Mouse (Mus musculus) intestine, embryonic 14.5 days (tissue): ENCODE measurements around the gene Kansl1. TPM values are rescaled to one million over a fixed set of nuclear protein-coding genes. Genes with fewer than 3 reads are reported as not detected.

ENCODE experiments used
- ATAC-seq: fragments of 200-750 bp; cut with Nextera tagmentation; replicated peaks from 2 replicates; pipeline ENCODE4 v1.8.0; 2017; ENCODE audit warnings: low read depth, moderate number of reproducible peaks, moderate TSS enrichment, moderate library complexity; ENCODE audit not compliant: low FRiP score, low TSS enrichment
- DNase-seq: peaks from one replicate; pipeline ENCODE4 v3.0.0-alpha.2; 2018; ENCODE audit warnings: low spot score
- H3K27ac ChIP-seq: fragments of 300-500 bp; sonication (generic); 2 replicates; pipeline ENCODE4 v1.5.1; 2014; ENCODE audit warnings: low read depth, mild to moderate bottlenecking, control low read depth
- H3K27me3 ChIP-seq: fragments of 300-500 bp; sonication (generic); replicated peaks from 2 replicates; pipeline ENCODE4 v1.6.1; 2014; ENCODE audit warnings: low read length, control low read depth; ENCODE audit not compliant: control insufficient read depth, insufficient read depth
- H3K36me3 ChIP-seq: fragments of 300-500 bp; sonication (generic); 2 replicates; pipeline ENCODE4 v1.6.1; 2014; ENCODE audit warnings: low read length, control low read depth; ENCODE audit not compliant: control insufficient read depth, insufficient read depth
- H3K4me1 ChIP-seq: fragments of 300-500 bp; sonication (generic); replicated peaks from 2 replicates; pipeline ENCODE4 v1.6.1; 2014; ENCODE audit warnings: low read length, control low read depth, mixed read lengths; ENCODE audit not compliant: control insufficient read depth, insufficient read depth
- H3K4me2 ChIP-seq: fragments of 300-500 bp; sonication (generic); 2 replicates; pipeline ENCODE4 v1.6.1; 2014; ENCODE audit warnings: low read length
- H3K4me3 ChIP-seq: fragments of 300-500 bp; sonication (generic); 2 replicates; pipeline ENCODE4 v1.5.1; 2014; ENCODE audit warnings: low read depth, low read length, control low read depth, mixed read lengths
- H3K9ac ChIP-seq: fragments of 300-500 bp; sonication (generic); 2 replicates; pipeline ENCODE4 v1.6.1; 2014; ENCODE audit warnings: mild to moderate bottlenecking, low read length
- H3K9me3 ChIP-seq: fragments of 300-500 bp; sonication (generic); 2 replicates; pipeline ENCODE4 v1.6.1; 2016; ENCODE audit warnings: low read length, control low read depth; ENCODE audit not compliant: control insufficient read depth
- WGBS: fragments of 180-500 bp; shearing (Covaris S2); extraction: QIAGEN DNeasy Blood & Tissue Kit; methylation state at CpG from one replicate; pipeline ENCODE4 v1.1.7; 2014; 5-methylcytosine and 5-hydroxymethylcytosine counted together
- microRNA-seq: library from miRNA; unstranded; fragments of <30 nt; microRNA quantifications from one replicate; pipeline ENCODE4, GENCODE M21; 2016
- polyA plus RNA-seq: library from polyadenylated mRNA; unstranded; fragments of >200 nt; fragmentation: Nextera tagmentation; extraction: Ambion mirVana; gene quantifications from 2 replicates; pipeline ENCODE4 v1.2.1, GENCODE M21; 2014

Kansl1 gene
- polyA plus RNA-seq, 1 experiment from 2014 or later, result 26.7 TPM

- no peak for DNase-seq
- H3K27me3 ChIP-seq, result no peaks in the 10 kb centered on the region
- 92% methylated on average over 18 of the region's 18 CpGs for WGBS
- H3K36me3 ChIP-seq, result no peaks in the 10 kb centered on the region
- H3K9ac ChIP-seq, result no peak overlapping the region
- no peak overlapping the region for H3K4me2 ChIP-seq
- no peak overlapping the region for H3K27ac ChIP-seq
- ATAC-seq, result no peak
- no peak overlapping the region for H3K4me3 ChIP-seq
- H3K4me1 ChIP-seq, result 0 out of 2 replicates have a peak, but pooled peaks cover 5% of the 10 kb centered on the region
- no peaks in the 10 kb centered on the region for H3K9me3 ChIP-seq
These were observed 181.5 kb downstream of the Kansl1 start for GRCm38 (mm10) chr11:104287113-104287512.

Small RNA genes lying within 50 kb of the gene (microRNA-seq; reads per million reads assigned to microRNA genes)
- not detected for gene Gm47315

Other genes starting within 250 kb of the Kansl1 start
- gene Mapt, start 237.5 kb downstream of the Kansl1 start, polyA plus RNA-seq, result 16.8 and 18.9 TPM in 2 replicates
- 41.8 and 47.2 TPM in 2 replicates for gene Cdc27, start 81.8 kb upstream of the Kansl1 start, polyA plus RNA-seq
- 5.8 and 6.2 TPM in 2 replicates for gene Myl4, start 81.8 kb upstream of the Kansl1 start, polyA plus RNA-seq
- 3.3 and 3.8 TPM in 2 replicates for gene Itgb3, start 139.1 kb upstream of the Kansl1 start, polyA plus RNA-seq
- gene Gm11639, start 216.8 kb upstream of the Kansl1 start, polyA plus RNA-seq, result 0.03 and 0.35 TPM in 2 replicates